12 mouse cellular contexts compared by ENCODE assay signal in genomic region chr13:44796775-44797174, GRCm38 (mm10).
A peak's percentile ranks its signal among the peaks of the same experiment; 100 is the strongest.
DNase-seq lines count a peak whose midpoint lies in the region; ATAC-seq lines count a peak whose summit lies in the region.
"Had no signal": no experiment of that assay in that cellular context is flagged by ENCODE, and none has a peak within 500 bp of the region (broad histone marks: within the 10 kb centered on the region; RNA-seq: fewer than 3 reads in every experiment).

No protein-coding gene starts in this region.

- H3K9me3 ChIP-seq in midbrain, embryonic 14.5 days (ENCODE audit: control insufficient read depth, low read length): no peaks in the 10 kb centered on the region
- no peaks in the 10 kb centered on the region for H3K9me3 ChIP-seq in midbrain, embryonic 16.5 days (replicated peaks; ENCODE audit: control insufficient read depth, low read length, poor library complexity, severe bottlenecking)
- H3K9me3 ChIP-seq: midbrain, embryonic 12.5 days; neural tube, embryonic 15.5 days had no signal

- no peak overlapping the region for H3K27ac ChIP-seq in midbrain, embryonic 14.5 days (replicated peaks; ENCODE audit: low read depth, low read length)
- H3K27ac ChIP-seq in midbrain, embryonic 16.5 days (ENCODE audit: low read length): no peak overlapping the region
- H3K27ac ChIP-seq: liver, embryonic 14.5 days; midbrain, embryonic 12.5 days; neural tube, embryonic 15.5 days had no signal

- H3K36me3 ChIP-seq in midbrain, embryonic 14.5 days (ENCODE audit: control insufficient read depth, insufficient read depth, low read length): no peaks in the 10 kb centered on the region
- no peaks in the 10 kb centered on the region for H3K36me3 ChIP-seq in midbrain, embryonic 16.5 days (ENCODE audit: control insufficient read depth, insufficient read depth, low read length)
- H3K36me3 ChIP-seq: midbrain, embryonic 12.5 days; neural tube, embryonic 15.5 days had no signal

- DNase-seq in heart, adult 18-20 months: peak; percentile 38 to 49
- no peak for DNase-seq in heart, adult 8-10 months (ENCODE audit: low spot score)
- DNase-seq in midbrain, embryonic 14.5 days: peak; percentile 37
- peak; percentile 66 to 71 for DNase-seq in cerebellum, postnatal 14 days
- DNase-seq in ovary, postnatal 10 days (ENCODE audit: low spot score): peak; percentile 10
- no peak for DNase-seq in embryo, embryonic 10 days (ENCODE audit: low spot score)
- DNase-seq in thymus, postnatal 36 days: no peak

- H3K27me3 ChIP-seq in midbrain, embryonic 14.5 days (ENCODE audit: control insufficient read depth, insufficient read depth, low read length): no peaks in the 10 kb centered on the region
- no peaks in the 10 kb centered on the region for H3K27me3 ChIP-seq in midbrain, embryonic 16.5 days (ENCODE audit: control insufficient read depth, insufficient read depth, low read depth, low read length)
- H3K27me3 ChIP-seq: midbrain, embryonic 12.5 days; neural tube, embryonic 15.5 days had no signal

- no peak overlapping the region for H3K4me2 ChIP-seq in midbrain, embryonic 14.5 days (ENCODE audit: low read length)
- no peak overlapping the region for H3K4me2 ChIP-seq in midbrain, embryonic 16.5 days (ENCODE audit: low read length)
- H3K4me2 ChIP-seq: midbrain, embryonic 12.5 days; neural tube, embryonic 15.5 days had no signal

- peaks cover 11% of the 10 kb centered on the region for H3K4me1 ChIP-seq in midbrain, embryonic 14.5 days (ENCODE audit: control insufficient read depth, insufficient read depth, low read length)
- peaks cover 8% of the 10 kb centered on the region for H3K4me1 ChIP-seq in midbrain, embryonic 16.5 days (ENCODE audit: control insufficient read depth, insufficient read depth, low read length)

- no peak overlapping the region for H3K4me3 ChIP-seq in midbrain, embryonic 14.5 days (replicated peaks; ENCODE audit: low read depth, low read length)
- H3K4me3 ChIP-seq in midbrain, embryonic 16.5 days (ENCODE audit: low read depth, low read length): no peak overlapping the region
- H3K4me3 ChIP-seq: midbrain, embryonic 12.5 days; neural tube, embryonic 15.5 days had no signal

- no peak for ATAC-seq in midbrain, embryonic 14.5 days (ENCODE audit: low FRiP score, low TSS enrichment)
- no peak for ATAC-seq in midbrain, embryonic 16.5 days
- ATAC-seq: intestine, postnatal 0 days had no signal

- H3K9ac ChIP-seq in midbrain, embryonic 14.5 days (replicated peaks; ENCODE audit: low read length): no peak overlapping the region
- no peak overlapping the region for H3K9ac ChIP-seq in midbrain, embryonic 16.5 days (ENCODE audit: low read depth, low read length)
- H3K9ac ChIP-seq: liver, embryonic 14.5 days; midbrain, embryonic 12.5 days; neural tube, embryonic 15.5 days had no signal

- WGBS in midbrain, embryonic 14.5 days: 68% methylated on average over 2 of the region's 2 CpGs
- WGBS in midbrain, embryonic 16.5 days: 72% methylated on average over 2 of the region's 2 CpGs

Comparison
In these comparisons a context has a peak if more than half of its experiments do, and no peak if none do; other contexts are left out.
1. DNase-seq: peak in heart, adult 18-20 months (2 of 2), midbrain, embryonic 14.5 days (single experiment), cerebellum, postnatal 14 days (2 of 2) and ovary, postnatal 10 days (single experiment); none in heart, adult 8-10 months (single experiment), embryo, embryonic 10 days (single experiment) and thymus, postnatal 36 days (0 of 2).